Mouse (Mus musculus) ES-CJ7 (cell line): Measurements from ENCODE around the gene Tmem143.
A peak's percentile ranks its signal among the peaks of the same experiment; 100 is the strongest.
"Not testable (repeated sequence)": the region's sequence is repeated elsewhere in the genome, so short reads cannot be mapped to it uniquely, and the experiment has no call there.

ENCODE experiments used
- DNase-seq: peaks from one replicate; pipeline ENCODE4 v3.0.0; 2011; ENCODE audit warnings: low read depth, low spot score

The Tmem143 gene

GRCm38 (mm10) chr7:45922928-45923761 lies 26.4 kb downstream of the Tmem143 start:
- DNase-seq: peak; percentile 98

DNA sequence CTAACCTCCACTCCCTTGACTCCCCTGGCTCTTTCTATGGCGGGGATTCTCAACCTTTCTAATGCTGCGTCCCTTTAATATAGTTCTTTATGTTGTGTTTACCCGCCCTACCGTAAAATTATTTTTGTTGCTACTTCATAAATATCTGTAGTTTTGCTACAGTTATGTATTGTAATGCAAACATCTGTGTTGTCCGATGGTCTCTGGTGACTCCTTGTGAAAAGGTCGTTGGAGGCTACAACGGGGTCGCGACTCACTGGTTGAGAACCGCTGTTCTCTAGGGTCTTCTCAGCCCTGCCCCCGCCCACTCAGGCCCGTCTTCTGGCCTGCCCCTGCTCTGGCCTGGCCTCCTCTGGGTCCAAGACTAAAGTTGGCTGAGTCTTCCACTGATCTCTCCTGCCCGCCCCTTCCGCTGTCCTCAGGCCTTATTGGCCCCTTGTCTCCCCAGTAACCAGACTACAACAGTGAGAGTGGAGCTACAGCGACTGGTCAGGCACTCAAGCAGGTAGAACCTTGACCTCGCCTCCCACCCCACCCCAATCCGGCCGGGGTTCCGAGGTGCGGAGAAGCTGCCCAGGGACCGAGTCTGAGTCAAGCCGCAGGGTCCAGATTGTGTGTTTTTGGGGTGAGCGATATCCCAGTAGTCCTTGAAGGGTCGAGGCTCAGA lies 27.2 kb downstream of the Tmem143 start, which contains the start of gene Ccdc114:
Ccdc114 (plus strand) TSS at position 311 of the 667 bp plus-strand sequence.
- DNase-seq: peak; percentile 84

- peak; percentile 76 for DNase-seq
Measured at GRCm38 (mm10) chr7:45924429-45924816, 27.7 kb downstream of the Tmem143 start.

- peak; percentile 75 for DNase-seq
Measured at GRCm38 (mm10) chr7:45928626-45929295, 32.0 kb downstream of the Tmem143 start.

- no peak for DNase-seq
Measured at GRCm38 (mm10) chr7:45929688-45930087, 32.9 kb downstream of the Tmem143 start.

DNA sequence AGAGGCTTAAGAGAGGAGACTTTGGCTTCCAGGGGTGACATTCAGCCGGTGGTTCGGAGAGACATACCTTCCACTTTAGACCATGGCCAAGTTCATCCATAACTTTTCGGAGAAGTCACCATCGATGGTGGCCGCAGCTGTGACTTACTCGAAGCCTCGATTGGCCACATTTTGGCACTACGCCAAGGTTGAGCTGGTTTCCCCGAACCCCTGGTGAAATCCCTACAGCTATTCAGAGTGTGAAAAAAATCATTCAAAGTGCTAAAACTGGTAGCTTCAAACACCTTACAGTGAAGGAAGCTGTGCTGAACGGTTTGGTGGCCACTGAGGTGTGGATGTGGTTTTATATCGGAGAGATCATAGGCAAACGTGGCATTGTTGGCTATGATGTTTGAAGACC lies 37.0 kb downstream of the Tmem143 start:
- DNase-seq: not testable (repeated sequence)

- peak; percentile 53 for DNase-seq
Measured at GRCm38 (mm10) chr7:45935114-45935513, 38.4 kb downstream of the Tmem143 start.

- no peak for DNase-seq
Measured at GRCm38 (mm10) chr7:45939836-45940235, 43.1 kb downstream of the Tmem143 start.

DNA sequence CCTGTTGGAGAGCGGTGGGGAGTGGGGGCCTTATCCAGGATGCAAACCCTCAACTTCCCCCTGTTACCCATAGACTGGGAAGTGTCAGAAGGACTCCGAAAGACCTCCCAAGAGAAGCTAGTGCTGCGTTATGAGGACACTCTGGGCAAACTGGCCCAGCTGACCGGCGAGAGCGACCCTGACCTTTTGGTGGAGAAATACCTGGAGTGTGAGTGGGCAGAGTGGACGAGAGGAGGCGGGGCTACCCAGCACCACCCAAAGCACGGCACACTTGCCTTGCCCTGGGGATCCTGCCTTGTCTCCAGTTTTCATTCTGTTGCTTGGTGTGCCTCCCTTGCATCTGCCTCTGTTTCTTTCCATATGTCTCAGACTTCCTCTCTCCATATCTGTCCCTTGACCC lies 45.2 kb downstream of the Tmem143 start:
- no peak for DNase-seq

DNA sequence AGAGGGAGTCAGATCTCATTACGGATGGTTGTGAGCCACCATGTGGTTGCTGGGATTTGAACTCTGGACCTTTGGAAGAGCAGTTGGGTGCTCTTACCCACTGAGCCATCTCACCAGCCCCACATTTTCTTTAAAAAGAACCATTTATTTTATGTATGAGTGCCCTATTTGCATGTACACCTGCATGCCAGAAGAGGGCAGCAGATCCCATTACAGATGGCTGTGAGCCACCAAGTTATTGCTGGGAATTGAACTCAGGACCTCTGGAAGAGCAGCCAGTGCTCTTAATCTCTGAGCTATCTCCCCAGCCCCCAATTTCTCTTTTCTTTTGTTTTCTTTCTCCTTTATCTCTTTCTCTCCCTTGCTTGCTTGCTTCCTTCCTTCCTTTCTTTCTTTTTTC lies 46.5 kb downstream of the Tmem143 start:
- not testable (repeated sequence) for DNase-seq

GRCm38 (mm10) chr7:45949061-45949460 lies 52.3 kb downstream of the Tmem143 start:
- DNase-seq: no peak

- DNase-seq: no peak
Measured at GRCm38 (mm10) chr7:45956611-45957010, 59.9 kb downstream of the Tmem143 start.
